Mouse (Mus musculus): ENCODE data around the gene Mn1. TPM values are rescaled to one million over a fixed set of nuclear protein-coding genes. Genes with fewer than 3 reads are reported as not detected.

Mn1 gene
- total and polyA plus RNA-seq, 3 experiments, result not detected

DNA sequence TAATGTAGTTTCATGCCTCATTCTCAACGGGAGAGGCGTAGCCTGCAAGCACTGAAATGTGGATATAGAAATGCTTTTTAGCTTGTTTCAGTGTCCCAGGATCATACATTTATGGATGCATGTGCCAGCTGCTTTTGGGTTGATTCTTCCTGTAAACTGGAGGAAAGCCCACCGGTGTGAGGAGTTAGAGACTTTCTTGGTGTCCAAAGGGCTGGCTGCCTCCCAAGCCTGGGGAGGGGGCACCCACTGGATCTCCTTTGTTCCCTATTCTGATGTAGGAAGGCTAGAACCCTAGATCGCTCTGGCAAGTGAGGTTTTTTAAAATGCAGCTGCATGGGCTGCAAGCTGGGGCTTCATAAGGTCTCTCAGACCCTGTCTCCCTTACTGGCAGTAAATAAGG is 6.5 kb downstream of the Mn1 start:
- TF ChIP-seq HCFC1 (IDR thresholded peaks at IDR 0.05; ENCODE audit: low read depth, low read length), result no peak
- TF ChIP-seq TAL1 (IDR thresholded peaks at IDR 0.05; ENCODE audit: low read length), result no peak
- TF ChIP-seq TCF12 (IDR thresholded peaks at IDR 0.05; ENCODE audit: low read depth, low read length), result no peak
- no peak for TF ChIP-seq TBP (IDR thresholded peaks at IDR 0.05; ENCODE audit: low read depth, low read length)
- TF ChIP-seq ZC3H11A (IDR thresholded peaks at IDR 0.05; ENCODE audit: low read depth, low read length), result no peak
- TF ChIP-seq MAX (IDR thresholded peaks at IDR 0.05; ENCODE audit: low read length), result no peak
- no peak for TF ChIP-seq GATA1 (IDR thresholded peaks at IDR 0.05; ENCODE audit: low read depth, low read length)
- TF ChIP-seq POLR2AphosphoS2 (IDR thresholded peaks at IDR 0.05; ENCODE audit: low read length), result no peak
- TF ChIP-seq KAT2A (conservative IDR thresholded peaks at IDR 0.05; ENCODE audit: low read depth, low read length), result no peak
- no peak for TF ChIP-seq POLR2AphosphoS5 (IDR thresholded peaks at IDR 0.05; ENCODE audit: borderline replicate concordance, low read depth, low read length)
- no peak for TF ChIP-seq NRF1 (IDR thresholded peaks at IDR 0.05; ENCODE audit: insufficient read depth, low read depth, low read length, poor library complexity, severe bottlenecking)
- no peak for TF ChIP-seq ZKSCAN1 (IDR thresholded peaks at IDR 0.05; ENCODE audit: low read depth, low read length)
- TF ChIP-seq ELF1 (IDR thresholded peaks at IDR 0.05; ENCODE audit: low read depth, low read length), result no peak
- no peak for TF ChIP-seq SIN3A (IDR thresholded peaks at IDR 0.05; ENCODE audit: low read length)
- TF ChIP-seq MYC (IDR thresholded peaks at IDR 0.05; ENCODE audit: low read depth, low read length), result no peak
- Histone ChIP-seq H3K4me1 (ENCODE audit: control insufficient read depth in 1 of 2, insufficient read depth in 2 of 2, low read length in 2 of 2) (no peaks in the 10 kb centered on the region), H3K27me3 (ENCODE audit: control insufficient read depth in 1 of 2, insufficient read depth in 2 of 2, low read length in 2 of 2) (no peaks in the 10 kb centered on the region)

DNA sequence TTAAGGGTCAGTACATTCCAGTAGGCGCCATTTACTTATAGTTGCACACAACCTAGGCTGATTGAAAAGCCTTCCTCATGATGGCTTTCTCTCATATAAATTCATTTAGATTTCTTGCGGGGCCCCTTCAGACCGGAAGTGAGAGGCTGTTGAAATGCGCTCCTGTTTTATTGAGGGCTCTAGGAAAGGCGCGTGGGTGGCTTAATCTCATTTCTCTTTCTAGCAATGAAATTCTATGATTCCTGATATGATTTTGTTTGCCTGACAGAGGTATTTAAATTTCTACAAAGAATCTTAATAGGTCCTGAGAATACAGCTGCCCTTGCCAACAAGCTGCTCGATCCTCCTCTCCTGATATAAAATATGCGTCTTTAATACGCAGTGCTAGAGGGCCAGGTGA is 8.7 kb downstream of the Mn1 start:
- H3K9me3 ChIP-seq (replicated peaks; ENCODE audit: insufficient read depth, low read length), result no peaks in the 10 kb centered on the region
- no peaks in the 10 kb centered on the region for H3K27me3 ChIP-seq (ENCODE audit: control insufficient read depth in 1 of 2, insufficient read depth in 2 of 2, low read length in 2 of 2)
- H3K9ac ChIP-seq (ENCODE audit: control insufficient read depth, low read depth, low read length, poor library complexity, severe bottlenecking), result no peak overlapping the region
- no peak overlapping the region for H3K4me3 ChIP-seq (ENCODE audit: control insufficient read depth in 1 of 2, insufficient read depth in 1 of 2, low read depth in 2 of 2, low read length in 2 of 2)
- TF ChIP-seq GABPA (IDR thresholded peaks at IDR 0.05; ENCODE audit: low read depth, low read length) (no peak), USF2 (IDR thresholded peaks at IDR 0.05; ENCODE audit: borderline replicate concordance in 1 of 2, insufficient read depth in 1 of 2, low read depth in 1 of 2, low read length in 2 of 2) (no peak)
- H3K27ac ChIP-seq (ENCODE audit: control insufficient read depth, low read depth, low read length), result no peak overlapping the region
- H3K79me2 ChIP-seq (ENCODE audit: control insufficient read depth, insufficient read depth, low read length, poor library complexity), result no peaks in the 10 kb centered on the region
- no peaks in the 10 kb centered on the region for H3K4me1 ChIP-seq (ENCODE audit: control insufficient read depth in 1 of 2, insufficient read depth in 2 of 2, low read length in 2 of 2)
- no peaks in the 10 kb centered on the region for H3K36me3 ChIP-seq (ENCODE audit: control insufficient read depth in 1 of 2, insufficient read depth in 2 of 2, low read length in 2 of 2)
- no peak for DNase-seq (ENCODE audit: low read depth, low spot score)

More for the DNA sequence above, 6.5 kb downstream of the Mn1 start:
- H3K4me3 ChIP-seq (ENCODE audit: control insufficient read depth in 1 of 2, insufficient read depth in 1 of 2, low read depth in 2 of 2, low read length in 2 of 2), result no peak overlapping the region
- no peak for DNase-seq (ENCODE audit: low read depth, low spot score)
- no peak overlapping the region for H3K9ac ChIP-seq (ENCODE audit: control insufficient read depth, low read depth, low read length, poor library complexity, severe bottlenecking)
- H3K27ac ChIP-seq (ENCODE audit: control insufficient read depth, low read depth, low read length), result no peak overlapping the region
- H3K36me3 ChIP-seq (ENCODE audit: control insufficient read depth in 1 of 2, insufficient read depth in 2 of 2, low read length in 2 of 2), result no peaks in the 10 kb centered on the region
- H3K79me2 ChIP-seq (ENCODE audit: control insufficient read depth, insufficient read depth, low read length, poor library complexity), result no peaks in the 10 kb centered on the region
- H3K9me3 ChIP-seq (replicated peaks; ENCODE audit: insufficient read depth, low read length), result no peaks in the 10 kb centered on the region

All from MEL (cell line).